Mouse (Mus musculus) neutrophil, adult 5-6 weeks (primary cell): ENCODE results near the gene 4930556J24Rik. TPM values are rescaled to one million over a fixed set of nuclear protein-coding genes. Genes with fewer than 3 reads are reported as not detected.

Experiments
- ATAC-seq: fragments of 151-379, 151-347 bp; 2 replicates; pipeline ENCODE4 v1.8.0; 2017; ENCODE audit warnings: mild to moderate bottlenecking, moderate TSS enrichment; ENCODE audit not compliant: insufficient number of reproducible peaks, poor library complexity, low FRiP score, severe bottlenecking; ENCODE audit errors: extremely low read depth
- total RNA-seq: library from RNA; stranded (forward); fragments of 200-1000 nt; gene quantifications from 2 replicates; pipeline ENCODE4 v1.2.3, GENCODE M21; 2017

The 4930556J24Rik gene
- total RNA-seq, 1 experiment from 2014 or later, result not detected

DNA sequence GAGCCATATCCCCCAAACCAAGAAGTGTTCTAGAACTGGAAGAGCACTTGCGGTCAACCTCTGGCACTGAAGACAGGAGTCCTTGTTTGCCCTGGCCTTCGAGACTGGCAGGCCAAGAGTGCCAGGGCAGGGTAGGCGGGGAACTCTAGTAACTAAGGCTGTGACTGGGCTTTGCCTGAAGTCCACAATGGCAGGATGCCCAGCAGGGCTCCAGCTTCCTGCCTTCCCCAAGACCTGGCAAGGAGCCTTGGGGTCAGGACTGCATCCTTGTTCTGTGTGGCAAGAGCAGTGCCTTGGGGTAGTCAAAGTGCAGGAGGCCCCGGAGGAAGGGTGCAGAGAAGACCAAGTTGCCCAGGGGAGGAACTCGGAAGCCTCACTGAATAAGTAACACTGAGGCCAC lies 73.5 kb downstream of the 4930556J24Rik start:
- ATAC-seq, result no peak

DNA sequence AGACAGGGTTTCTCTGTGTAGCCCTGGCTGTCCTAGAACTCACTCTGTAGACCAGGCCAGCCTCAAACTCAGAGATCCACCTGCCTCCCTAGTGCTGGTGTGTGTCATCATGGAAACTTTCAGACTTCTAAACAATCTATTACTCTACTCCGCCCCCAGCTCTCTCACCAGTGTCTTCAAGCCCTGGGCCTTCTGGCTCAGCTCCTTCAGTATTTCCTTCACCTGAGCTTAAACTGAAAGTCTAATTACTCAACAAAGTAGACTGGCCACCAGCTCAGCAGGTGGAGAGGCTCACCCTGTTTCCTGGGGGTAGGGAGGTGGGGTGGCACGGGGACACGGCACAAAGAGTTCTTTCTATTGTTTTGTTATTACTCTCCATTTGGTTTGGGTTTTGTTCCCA lies 74.1 kb downstream of the 4930556J24Rik start:
- no peak for ATAC-seq

DNA sequence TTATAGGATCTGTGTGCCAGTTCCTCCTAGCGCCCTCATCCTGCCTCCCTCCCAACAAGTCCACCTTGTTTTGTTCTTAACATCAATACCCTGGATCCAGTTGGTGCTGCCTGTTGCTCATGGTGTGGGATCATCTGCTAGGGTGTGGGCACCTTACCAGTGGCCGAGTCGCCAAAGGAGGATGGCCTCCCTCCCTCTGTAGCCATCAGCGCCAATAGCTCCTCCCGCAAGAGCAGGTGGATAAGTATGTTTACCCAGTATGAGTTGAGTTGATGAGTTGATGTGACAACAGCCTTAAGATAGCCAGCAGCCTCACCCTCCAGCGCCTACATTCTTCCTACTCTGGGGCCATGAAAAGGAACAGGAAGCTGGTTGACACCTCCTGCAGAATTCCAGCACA lies 76.3 kb downstream of the 4930556J24Rik start:
- no peak for ATAC-seq

DNA sequence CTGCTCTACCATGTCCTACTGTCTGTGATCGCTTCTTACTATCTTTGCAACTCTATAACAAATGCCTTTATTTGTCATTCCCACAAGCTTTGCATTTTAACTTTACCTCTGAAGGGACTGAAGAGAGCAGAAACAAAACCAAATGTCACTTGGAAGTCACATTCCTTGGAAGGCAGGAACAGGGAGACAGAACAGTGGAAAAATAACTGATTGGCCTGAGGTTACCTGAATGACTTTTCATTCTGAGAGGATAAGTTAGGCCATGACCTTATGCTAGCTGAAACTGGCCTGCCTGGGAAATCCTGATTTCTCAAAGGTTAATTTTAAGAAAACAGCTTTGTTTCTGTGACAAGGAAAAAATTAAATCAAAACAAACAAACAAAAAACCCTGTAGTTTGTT lies 80.6 kb downstream of the 4930556J24Rik start:
- ATAC-seq, result no peak

DNA sequence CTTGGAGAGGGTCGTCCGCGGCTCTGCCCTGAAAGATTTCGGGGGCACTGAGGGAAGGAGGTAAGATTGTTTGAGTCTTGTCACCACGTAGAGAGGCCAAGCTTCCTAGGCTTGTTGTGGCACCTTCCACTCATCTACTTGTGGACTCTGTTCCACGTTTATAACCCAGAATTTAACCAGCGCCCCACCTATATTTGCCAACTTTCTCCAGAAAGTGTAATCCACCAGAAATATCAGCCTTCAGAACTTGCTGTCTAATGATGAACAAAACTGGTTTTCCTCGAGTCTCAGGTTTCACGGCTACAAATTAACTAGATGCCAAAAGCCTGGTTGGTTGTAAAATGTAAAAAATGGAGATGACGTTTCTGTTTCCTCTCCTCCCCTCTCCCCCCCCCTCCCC lies 81.1 kb downstream of the 4930556J24Rik start:
- no peak for ATAC-seq

DNA sequence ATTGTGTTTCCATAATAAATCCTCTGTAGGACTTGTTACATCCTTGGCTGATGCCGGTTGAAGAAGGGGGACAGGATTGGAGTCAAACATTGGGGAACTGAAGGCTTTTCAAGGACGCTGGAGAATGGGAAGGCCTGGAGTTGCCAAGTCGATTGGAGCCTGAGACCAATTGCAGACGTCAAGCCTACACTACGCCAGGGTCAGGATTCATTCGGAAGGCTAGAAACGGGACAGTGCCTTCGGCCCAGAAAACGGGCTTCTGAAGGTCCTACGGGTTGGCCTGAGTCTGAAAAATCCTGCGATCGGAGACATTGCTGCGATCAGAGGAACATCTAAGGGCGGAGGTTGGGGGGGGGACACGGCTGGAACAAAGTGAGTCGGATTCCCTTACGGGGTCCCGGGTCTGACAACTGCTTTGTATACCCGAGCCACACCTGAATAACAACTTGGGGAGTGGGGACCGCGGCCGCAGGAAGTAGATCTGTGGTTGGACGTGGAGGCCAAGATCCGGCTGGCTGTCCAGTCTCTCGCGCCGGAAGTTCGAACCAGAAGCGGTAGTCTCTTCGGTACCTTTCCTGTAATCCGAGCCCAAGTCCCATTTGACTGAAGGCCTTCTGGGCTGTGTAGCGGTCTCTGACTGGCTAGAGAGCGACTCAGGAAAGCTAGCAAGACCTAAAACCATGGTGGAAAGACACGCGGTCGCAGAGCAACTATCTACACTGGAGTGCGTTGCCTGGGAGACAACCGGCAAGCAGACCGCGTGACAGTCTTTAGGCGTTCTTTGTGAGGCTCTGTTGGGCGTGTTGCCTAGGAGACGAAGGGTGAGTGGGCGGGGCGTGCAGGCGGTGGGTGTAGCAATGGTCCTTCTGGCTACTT lies 81.9 kb downstream of the 4930556J24Rik start, which contains the start of the genes 4921536K21Rik and Dusp18:
4921536K21Rik (minus strand) TSS at position 693 of the 876 bp plus-strand sequence.
Dusp18 (plus strand) TSS at position 835 of the 876 bp plus-strand sequence.
- ATAC-seq, result peak; percentile 95

DNA sequence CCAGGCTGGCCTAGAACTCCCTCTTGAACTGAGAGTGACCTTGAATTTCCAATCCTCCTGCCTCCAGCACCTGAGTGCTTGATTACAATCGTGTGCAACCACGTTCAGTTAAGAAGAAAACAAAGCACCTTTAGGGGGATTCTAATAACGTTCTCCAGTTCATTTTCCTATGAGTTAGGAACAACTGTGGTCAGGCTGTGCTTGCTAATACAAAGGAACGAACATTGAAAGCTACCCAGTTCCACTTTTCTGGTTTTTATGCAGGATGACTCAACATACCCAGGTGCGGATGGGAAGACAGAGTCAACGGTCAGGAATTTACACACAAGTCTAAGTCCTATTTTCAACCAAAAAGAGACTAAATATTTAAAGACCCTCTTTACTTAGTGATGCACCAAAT lies 82.6 kb downstream of the 4930556J24Rik start:
- no peak for ATAC-seq

Other genes with a start within 250 kb of the 4930556J24Rik start
- gene Osbp2, start 112.9 kb downstream of the 4930556J24Rik start, total RNA-seq, result not detected in 2 replicates
- 0.25 and 0.47 TPM in 2 replicates for gene 4921536K21Rik, start 81.7 kb downstream of the 4930556J24Rik start, total RNA-seq
- gene Dusp18, start 81.5 kb downstream of the 4930556J24Rik start, total RNA-seq, result 0.81 and 1.5 TPM in 2 replicates
- gene Slc35e4, start 62.1 kb downstream of the 4930556J24Rik start, total RNA-seq, result 2.9 and 3.6 TPM in 2 replicates
- 80.5 and 82.4 TPM in 2 replicates for gene Tcn2, start 44.6 kb downstream of the 4930556J24Rik start, total RNA-seq
- 42.6 and 51.2 TPM in 2 replicates for gene Pes1, start 12.8 kb downstream of the 4930556J24Rik start, total RNA-seq
- not detected in 2 replicates for gene Gal3st1, start 6.9 kb upstream of the 4930556J24Rik start, total RNA-seq
- not detected in 2 replicates for gene Sec14l4, start 54.7 kb upstream of the 4930556J24Rik start, total RNA-seq
- not detected in 2 replicates for gene Sec14l3, start 88.1 kb upstream of the 4930556J24Rik start, total RNA-seq
- 1.8 TPM in 1 of 2 replicates, not detected in the other for gene Mtfp1, start 118.7 kb upstream of the 4930556J24Rik start, total RNA-seq
- gene Sec14l2, start 146.6 kb upstream of the 4930556J24Rik start, total RNA-seq, result 0.47 TPM in 1 of 2 replicates, not detected in the other
- 32.2 and 39.6 TPM in 2 replicates for gene Rnf215, start 158.4 kb upstream of the 4930556J24Rik start, total RNA-seq
- 3.6 and 5.0 TPM in 2 replicates for gene Ccdc157, start 183.5 kb upstream of the 4930556J24Rik start, total RNA-seq
- 26.0 and 26.3 TPM in 2 replicates for gene Sf3a1, start 183.6 kb upstream of the 4930556J24Rik start, total RNA-seq
- gene Tbc1d10a, start 210.0 kb upstream of the 4930556J24Rik start, total RNA-seq, result 23.5 and 24.8 TPM in 2 replicates
- gene Castor1, start 241.4 kb upstream of the 4930556J24Rik start, total RNA-seq, result 1.7 and 2.2 TPM in 2 replicates